Mouse (Mus musculus): ENCODE data around the gene Chrd.

Gene Chrd

GRCm38 (mm10) chr16:20733731-20734730, 1.1 kb downstream of the Chrd start, which contains the start of gene Thpo:
Gene Thpo (minus strand): TSS chr16:20734511.
- no peak for DNase-seq (ENCODE audit: low read depth, low spot score)

GRCm38 (mm10) chr16:20735651-20736050, 2.7 kb downstream of the Chrd start:
- no peak for DNase-seq (ENCODE audit: low read depth, low spot score)

GRCm38 (mm10) chr16:20736168-20736567, 3.2 kb downstream of the Chrd start:
- DNase-seq (ENCODE audit: low read depth, low spot score): no peak

- no peak for DNase-seq (ENCODE audit: low read depth, low spot score)
Observed at GRCm38 (mm10) chr16:20736823-20737222, 3.9 kb downstream of the Chrd start.

- DNase-seq (ENCODE audit: low read depth, low spot score): no peak
Observed at GRCm38 (mm10) chr16:20739845-20740244, 6.9 kb downstream of the Chrd start.

GRCm38 (mm10) chr16:20746641-20747040, 13.7 kb downstream of the Chrd start:
- no peak for DNase-seq (ENCODE audit: low read depth, low spot score)

GRCm38 (mm10) chr16:20750518-20750917, 17.6 kb downstream of the Chrd start:
- DNase-seq (ENCODE audit: low read depth, low spot score): no peak

GRCm38 (mm10) chr16:20756052-20756451, 23.1 kb downstream of the Chrd start:
- DNase-seq (ENCODE audit: low read depth, low spot score): no peak

- DNase-seq (ENCODE audit: low read depth, low spot score): no peak
Observed at GRCm38 (mm10) chr16:20757385-20757784, 24.5 kb downstream of the Chrd start.

GRCm38 (mm10) chr16:20761681-20762080, 28.8 kb downstream of the Chrd start:
- DNase-seq (ENCODE audit: low read depth, low spot score): peak; percentile 37

GRCm38 (mm10) chr16:20765244-20765643, 32.3 kb downstream of the Chrd start:
- DNase-seq (ENCODE audit: low read depth, low spot score): peak; percentile 17

- DNase-seq (ENCODE audit: low read depth, low spot score): no peak
Observed at GRCm38 (mm10) chr16:20775021-20775420, 42.1 kb downstream of the Chrd start.

GRCm38 (mm10) chr16:20779846-20780245, 46.9 kb downstream of the Chrd start:
- no peak for DNase-seq (ENCODE audit: low read depth, low spot score)

GRCm38 (mm10) chr16:20781101-20781630, 48.2 kb downstream of the Chrd start:
- no peak for DNase-seq (ENCODE audit: low read depth, low spot score)

GRCm38 (mm10) chr16:20783891-20784290, 51.0 kb downstream of the Chrd start:
- DNase-seq (ENCODE audit: low read depth, low spot score): no peak

GRCm38 (mm10) chr16:20784754-20785153, 51.8 kb downstream of the Chrd start:
- DNase-seq (ENCODE audit: low read depth, low spot score): no peak

- no peak for DNase-seq (ENCODE audit: low read depth, low spot score)
Observed at GRCm38 (mm10) chr16:20786556-20786955, 53.6 kb downstream of the Chrd start.

- no peak for DNase-seq (ENCODE audit: low read depth, low spot score)
Observed at GRCm38 (mm10) chr16:20791803-20792202, 58.9 kb downstream of the Chrd start.
